Mouse (Mus musculus) forebrain, postnatal 0 days (tissue): ENCODE results near the gene Neb. TPM values are rescaled to one million over a fixed set of nuclear protein-coding genes. Genes with fewer than 3 reads are reported as not detected.
A peak's percentile ranks its signal among the peaks of the same experiment; 100 is the strongest.
"Not testable (repeated sequence)": the region's sequence is repeated elsewhere in the genome, so short reads cannot be mapped to it uniquely, and the experiment has no call there.

ENCODE experiments used
- ATAC-seq: fragments of 200-750 bp; cut with Nextera tagmentation; 2 replicates; pipeline ENCODE4 v1.8.0; 2017; ENCODE audit warnings: mild to moderate bottlenecking, moderate library complexity
- DNase-seq: peaks from one replicate; pipeline ENCODE4 v3.0.0-alpha.2; 2015
- H3K27ac ChIP-seq: fragments of 300-500 bp; sonication (generic); 2 replicates; pipeline ENCODE4 v1.5.1; 2014; ENCODE audit warnings: low read depth, mild to moderate bottlenecking, antibody characterized with exemption, low read length, moderate library complexity, mixed read lengths
- H3K27me3 ChIP-seq: fragments of 300-500 bp; sonication (generic); 2 replicates; pipeline ENCODE4 v1.6.1; 2014; ENCODE audit warnings: mild to moderate bottlenecking, low read length, mixed read lengths; ENCODE audit not compliant: insufficient read depth
- H3K36me3 ChIP-seq: fragments of 300-500 bp; sonication (generic); 2 replicates; pipeline ENCODE4 v1.6.1; 2014; ENCODE audit warnings: mild to moderate bottlenecking, moderate library complexity; ENCODE audit not compliant: insufficient read depth
- H3K4me1 ChIP-seq: fragments of 300-500 bp; sonication (generic); 2 replicates; pipeline ENCODE4 v1.6.1; 2014; ENCODE audit warnings: antibody characterized with exemption; ENCODE audit not compliant: insufficient read depth
- H3K4me2 ChIP-seq: fragments of 300-500 bp; sonication (generic); 2 replicates; pipeline ENCODE4 v1.6.1; 2014; ENCODE audit warnings: low read depth, mild to moderate bottlenecking, moderate library complexity
- H3K4me3 ChIP-seq: fragments of 300-500 bp; sonication (generic); 2 replicates; pipeline ENCODE4 v1.5.1; 2014; ENCODE audit warnings: low read depth, low read length, mixed read lengths
- H3K9ac ChIP-seq: fragments of 300-500 bp; sonication (generic); 2 replicates; pipeline ENCODE4 v1.6.1; 2014; ENCODE audit warnings: mild to moderate bottlenecking
- H3K9me3 ChIP-seq: fragments of 300-500 bp; sonication (generic); 2 replicates; pipeline ENCODE4 v1.6.1; 2016; ENCODE audit warnings: low read length
- CTCF ChIP-seq: sonication (generic); IDR thresholded peaks from 2 replicates; pipeline ENCODE4 v1.5.1; 2016; ENCODE audit warnings: antibody characterized with exemption, control low read depth, low read depth
- WGBS: fragments of 180-500 bp; shearing (Covaris S2); extraction: QIAGEN DNeasy Blood & Tissue Kit; methylation state at CpG from one replicate; pipeline ENCODE4 v1.1.7; 2014; 5-methylcytosine and 5-hydroxymethylcytosine counted together
- microRNA-seq, 2 experiments: library from miRNA; unstranded; fragments of <30 nt; microRNA quantifications; one replicate each; pipeline ENCODE4; 2016
- polyA plus RNA-seq: library from polyadenylated mRNA; unstranded; fragments of >200 nt; fragmentation: Nextera tagmentation; extraction: Ambion mirVana; gene quantifications from 2 replicates; pipeline ENCODE4 v1.2.1, GENCODE M21; 2015
- total RNA-seq: library from RNA; depleted of rRNA; stranded (reverse); fragments of >200 nt; gene quantifications from 2 replicates; pipeline ENCODE4 v1.2.3, GENCODE M21; 2014; rRNA removed

The Neb gene
- total and polyA plus RNA-seq, 2 experiments from 2014 or later = 5.0 to 8.5 TPM

DNA sequence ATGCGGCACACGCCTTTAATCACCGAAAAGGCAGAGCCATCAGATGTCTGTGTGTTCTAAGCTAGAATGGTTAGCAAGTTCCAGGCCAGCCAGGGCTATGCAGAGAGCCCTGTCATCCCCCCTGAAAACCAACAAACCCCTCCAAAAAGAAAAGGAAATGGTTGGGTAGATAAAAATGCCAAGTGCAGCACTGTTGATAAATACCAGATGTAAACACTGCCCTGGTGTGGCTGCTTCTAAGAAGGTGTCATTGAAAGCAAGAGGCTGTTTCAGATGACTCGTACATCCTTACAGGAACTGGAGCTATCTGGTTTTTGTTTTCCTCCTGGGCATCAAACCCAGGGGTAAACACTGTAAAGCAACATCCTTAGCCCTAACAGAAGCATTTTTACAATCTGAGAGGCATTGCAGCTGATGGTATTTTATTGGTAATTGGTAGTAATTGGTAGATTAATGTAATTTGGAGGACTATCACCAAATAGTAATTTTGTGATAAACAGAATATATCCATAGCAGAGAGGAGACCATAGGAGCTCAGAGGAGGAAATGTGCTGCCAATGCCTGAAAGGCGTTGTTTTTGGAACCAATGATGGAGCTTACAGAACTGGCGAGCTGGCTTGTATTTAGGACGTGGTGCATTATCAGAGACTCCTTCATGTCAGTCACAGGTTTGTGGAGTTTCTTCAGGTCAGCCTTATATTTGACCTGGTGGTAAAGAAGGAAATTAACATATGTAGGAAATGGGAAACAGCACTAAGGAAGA is 208.8 kb downstream of the Neb start:
- H3K9ac ChIP-seq = no peak overlapping the region
- no peak overlapping the region for H3K4me2 ChIP-seq
- no peaks in the 10 kb centered on the region for H3K36me3 ChIP-seq
- no peak for ATAC-seq
- no peak overlapping the region for H3K27ac ChIP-seq
- 90% methylated on average over 7 of the region's 7 CpGs for WGBS
- no peak for DNase-seq
- no peaks in the 10 kb centered on the region for H3K27me3 ChIP-seq
- no peak overlapping the region for H3K4me3 ChIP-seq
- H3K9me3 ChIP-seq = no peaks in the 10 kb centered on the region
- no peak for TF ChIP-seq CTCF
- no peaks in the 10 kb centered on the region for H3K4me1 ChIP-seq

DNA sequence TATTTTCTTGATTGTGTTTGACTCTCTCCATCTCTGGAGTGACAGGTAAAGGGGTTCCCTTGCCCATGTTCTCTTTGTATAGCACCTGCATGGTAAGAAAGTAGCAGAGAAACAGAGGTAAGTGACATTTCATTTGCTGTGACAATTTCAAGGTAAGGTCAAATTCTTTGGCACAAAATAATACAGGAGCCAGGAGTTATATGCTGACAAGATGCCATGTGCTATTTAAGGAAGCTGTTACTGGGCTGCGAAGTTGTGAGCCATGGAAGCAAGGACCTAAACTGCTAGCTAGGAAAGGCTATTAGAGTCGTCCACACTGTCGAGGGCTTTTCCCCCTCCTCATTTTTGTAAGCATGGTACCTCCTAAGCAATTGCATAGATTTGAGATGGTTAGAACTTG is 225.2 kb downstream of the Neb start:
- WGBS = 70% methylated on average over 3 of the region's 3 CpGs
- DNase-seq (no peak), ATAC-seq (no peak)
- H3K27ac ChIP-seq = no peak overlapping the region
- no peaks in the 10 kb centered on the region for H3K9me3 ChIP-seq
- no peak overlapping the region for H3K4me3 ChIP-seq
- no peak overlapping the region for H3K9ac ChIP-seq
- H3K4me2 ChIP-seq = no peak overlapping the region
- no peaks in the 10 kb centered on the region for H3K4me1 ChIP-seq
- no peak for TF ChIP-seq CTCF
- H3K27me3 ChIP-seq = no peaks in the 10 kb centered on the region
- H3K36me3 ChIP-seq = no peaks in the 10 kb centered on the region

DNA sequence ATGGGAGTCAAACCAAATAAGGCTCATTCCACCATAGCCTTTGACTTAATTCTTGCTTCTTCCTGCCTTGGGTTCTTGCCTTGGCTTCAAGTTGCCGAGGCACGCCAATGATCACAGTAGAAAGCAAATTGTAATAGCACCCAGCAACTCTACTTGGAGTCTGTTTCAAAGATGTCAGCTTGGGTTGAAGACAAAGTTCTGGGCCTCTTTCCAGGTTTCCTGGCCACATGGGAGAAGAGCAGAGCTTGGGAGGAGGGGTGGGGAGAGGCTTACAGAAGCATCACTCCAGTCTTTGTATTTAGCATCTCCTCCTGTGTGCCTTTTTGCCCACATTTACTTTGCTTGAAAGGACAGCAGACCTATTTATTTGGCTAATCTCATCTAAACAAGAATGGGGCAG is 244.9 kb downstream of the Neb start:
- Histone ChIP-seq H3K27ac (no peak overlapping the region), H3K9me3 (no peaks in the 10 kb centered on the region), H3K4me2 (no peak overlapping the region), H3K4me3 (no peak overlapping the region), H3K36me3 (no peaks in the 10 kb centered on the region), H3K4me1 (no peaks in the 10 kb centered on the region), H3K27me3 (no peaks in the 10 kb centered on the region), H3K9ac (no peak overlapping the region)
- WGBS = 79% methylated on average over 2 of the region's 2 CpGs
- ATAC-seq (peak; percentile 66), DNase-seq (peak; percentile 33)
- TF ChIP-seq CTCF = no peak

DNA sequence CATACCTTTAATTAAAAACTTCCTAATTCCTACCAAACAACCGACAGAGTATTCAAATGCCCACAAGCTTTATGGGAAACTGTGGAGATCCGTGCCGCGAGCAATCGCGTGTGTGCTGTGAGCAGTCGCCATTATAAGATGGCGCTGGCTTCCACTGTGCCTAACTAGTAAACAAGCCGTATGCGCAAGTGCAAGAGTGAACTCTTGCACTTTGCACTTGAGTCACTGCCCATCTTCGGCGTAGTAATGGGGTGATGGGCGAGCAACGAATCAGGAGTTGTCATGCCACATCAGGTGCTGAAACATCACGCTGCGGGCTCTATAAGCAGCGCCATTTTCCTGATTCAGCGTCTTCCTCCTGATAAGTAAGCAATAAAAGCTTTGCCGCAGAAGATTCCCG is 246.9 kb downstream of the Neb start:
- not testable (repeated sequence) for H3K4me2 ChIP-seq, H3K4me3 ChIP-seq, DNase-seq, H3K4me1 ChIP-seq, H3K9me3 ChIP-seq, H3K36me3 ChIP-seq, H3K27ac ChIP-seq, H3K27me3 ChIP-seq, ATAC-seq, H3K9ac ChIP-seq
- 97% methylated on average over 20 of the region's 20 CpGs for WGBS

DNA sequence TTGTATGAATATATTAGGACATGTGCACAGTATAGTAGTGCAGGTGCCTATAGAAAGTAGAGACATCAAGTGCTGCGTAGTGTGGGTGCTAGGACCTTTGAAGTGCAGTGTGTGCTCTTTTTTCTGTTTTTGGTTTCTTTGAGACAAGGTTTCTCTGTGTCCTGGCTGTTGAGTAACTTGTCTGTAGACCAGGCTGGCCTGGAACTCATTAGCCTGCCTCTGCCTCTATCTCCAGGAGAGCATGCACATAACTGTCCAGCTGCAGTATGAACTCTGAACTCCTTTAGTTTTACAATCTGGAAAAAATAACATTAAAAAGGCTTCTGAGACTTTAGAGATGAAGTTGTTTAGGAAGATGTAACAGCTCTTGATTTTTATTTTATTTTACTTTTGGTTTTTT is 264.2 kb downstream of the Neb start:
- no peak overlapping the region for H3K4me3 ChIP-seq
- no peaks in the 10 kb centered on the region for H3K9me3 ChIP-seq
- ATAC-seq (no peak), DNase-seq (no peak)
- no peaks in the 10 kb centered on the region for H3K4me1 ChIP-seq
- no peaks in the 10 kb centered on the region for H3K27me3 ChIP-seq
- 94% methylated on average over 1 of the region's 1 CpGs for WGBS
- TF ChIP-seq CTCF = no peak
- H3K9ac ChIP-seq = no peak overlapping the region
- no peak overlapping the region for H3K27ac ChIP-seq
- H3K4me2 ChIP-seq = no peak overlapping the region
- H3K36me3 ChIP-seq = peaks cover 46% of the 10 kb centered on the region

Small RNAs within 50 kb of the gene (microRNA-seq; reads per million reads assigned to microRNA genes)
- 0 reads per million in 2 experiments for gene Gm22095

Other genes with a start within 250 kb of the Neb start
- gene Arl5a, start 46.4 kb upstream of the Neb start, total RNA-seq = 75.6 and 87.0 TPM in 2 replicates
- 27.1 and 31.0 TPM in 2 replicates for gene Arl5a, start 46.4 kb upstream of the Neb start, polyA plus RNA-seq